Mouse (Mus musculus) gastrocnemius, adult 8-10 months (tissue): ENCODE data around the gene Map3k9. TPM values are rescaled to one million over a fixed set of nuclear protein-coding genes. Genes with fewer than 3 reads are reported as not detected.

Experiments used
- DNase-seq, 2 experiments: peaks; one replicate each; pipeline ENCODE4 v3.0.0; 2022; ENCODE audit warnings: low spot score in 2 of 2
- total RNA-seq, 4 experiments: library from RNA; stranded (reverse); gene quantifications; 2 replicates each; pipeline ENCODE4 v1.2.4; 2022

Gene Map3k9
- total RNA-seq, 4 experiments from 2014 or later: 0.07 to 0.22 (median 0.12) TPM

DNA sequence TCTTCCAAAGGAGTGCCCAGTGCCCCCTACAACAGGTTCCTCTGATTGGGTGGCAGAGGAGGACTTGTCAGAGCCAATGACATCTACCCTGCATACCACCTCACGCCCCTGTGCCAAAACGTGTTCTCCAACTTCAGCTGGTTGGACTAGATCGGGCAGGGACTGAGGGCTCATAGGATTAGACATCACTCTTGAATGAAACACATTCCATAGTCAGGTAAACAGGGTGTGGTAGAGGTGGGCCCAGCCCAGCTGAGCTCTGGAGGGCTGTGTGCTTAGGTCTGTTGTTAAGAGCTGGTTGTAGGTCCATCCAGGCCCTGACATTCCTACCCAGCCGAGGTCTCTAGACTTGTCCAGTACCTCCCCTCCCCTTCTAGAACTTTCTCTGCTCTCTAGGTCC is 68.4 kb downstream of the Map3k9 start:
- no peak for DNase-seq

DNA sequence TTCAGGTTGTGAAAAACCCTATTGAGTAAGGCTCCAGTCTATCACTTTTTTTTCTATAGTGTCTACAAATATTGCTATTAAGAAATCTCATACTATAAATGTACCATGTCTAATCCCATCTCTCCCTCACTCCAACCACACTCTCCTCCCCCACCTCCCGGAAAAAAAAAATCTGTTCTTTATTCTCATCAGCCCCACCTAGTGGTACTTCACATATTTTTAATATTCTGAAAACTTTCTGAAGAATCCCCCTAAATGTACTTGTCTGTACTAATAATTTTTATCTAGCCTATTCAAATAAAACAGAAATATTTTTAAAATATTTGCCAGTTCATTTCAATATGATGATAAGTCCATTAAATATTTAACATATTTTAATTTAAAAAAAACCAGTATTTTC is 78.1 kb downstream of the Map3k9 start:
- DNase-seq: no peak

- DNase-seq: no peak
Measured at GRCm38 (mm10) chr12:81698011-81698410, 83.0 kb downstream of the Map3k9 start.

DNA sequence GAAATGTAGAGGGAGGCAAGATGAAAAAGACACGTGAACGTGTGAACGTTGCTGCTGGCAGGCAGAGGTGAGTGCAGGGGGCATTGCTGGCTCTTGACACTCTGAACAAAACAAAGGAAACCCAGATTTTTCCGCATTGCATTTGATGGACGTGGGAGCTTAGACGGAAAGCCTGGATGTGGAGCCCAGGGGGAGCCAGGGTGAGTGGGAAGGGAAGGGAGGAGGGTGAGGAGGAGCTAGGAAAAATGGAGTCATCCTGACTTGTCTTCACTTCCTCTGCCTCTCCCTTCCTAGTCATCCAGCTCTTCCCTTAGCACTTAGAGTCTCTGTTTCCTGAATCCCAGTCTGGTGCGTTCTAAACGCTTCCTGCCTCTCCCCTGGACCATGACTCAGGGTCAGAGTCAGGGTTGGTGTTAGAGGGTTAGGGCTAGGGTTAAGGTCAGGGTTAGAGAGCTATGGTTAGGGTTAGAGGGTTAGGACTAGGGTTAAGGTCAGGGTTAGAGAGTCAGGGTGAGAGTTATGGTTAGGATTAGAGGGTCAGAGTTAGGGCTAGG is 89.7 kb downstream of the Map3k9 start:
- no peak for DNase-seq

DNA sequence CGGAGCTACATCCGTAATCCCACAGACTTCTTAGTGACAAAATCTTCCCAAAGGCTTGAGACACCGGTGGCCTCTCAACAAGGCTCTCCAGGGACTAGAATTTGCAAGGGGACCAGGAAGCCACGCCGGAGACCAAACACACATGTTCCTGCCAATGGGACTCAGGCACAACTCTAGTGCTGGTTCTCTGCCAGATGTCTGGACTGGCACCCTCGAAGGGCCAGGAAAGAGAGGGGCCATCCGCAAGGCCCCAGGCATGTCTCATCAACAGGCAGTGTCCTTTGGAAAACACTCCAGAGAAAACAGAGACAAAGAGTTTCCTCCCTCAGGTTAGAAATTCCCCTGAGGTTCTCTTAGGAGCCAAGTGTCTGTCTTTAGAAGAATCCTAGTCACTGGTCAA is 90.2 kb downstream of the Map3k9 start:
- no peak for DNase-seq

GRCm38 (mm10) chr12:81690111-81690510 is 90.9 kb downstream of the Map3k9 start:
- DNase-seq: no peak

DNA sequence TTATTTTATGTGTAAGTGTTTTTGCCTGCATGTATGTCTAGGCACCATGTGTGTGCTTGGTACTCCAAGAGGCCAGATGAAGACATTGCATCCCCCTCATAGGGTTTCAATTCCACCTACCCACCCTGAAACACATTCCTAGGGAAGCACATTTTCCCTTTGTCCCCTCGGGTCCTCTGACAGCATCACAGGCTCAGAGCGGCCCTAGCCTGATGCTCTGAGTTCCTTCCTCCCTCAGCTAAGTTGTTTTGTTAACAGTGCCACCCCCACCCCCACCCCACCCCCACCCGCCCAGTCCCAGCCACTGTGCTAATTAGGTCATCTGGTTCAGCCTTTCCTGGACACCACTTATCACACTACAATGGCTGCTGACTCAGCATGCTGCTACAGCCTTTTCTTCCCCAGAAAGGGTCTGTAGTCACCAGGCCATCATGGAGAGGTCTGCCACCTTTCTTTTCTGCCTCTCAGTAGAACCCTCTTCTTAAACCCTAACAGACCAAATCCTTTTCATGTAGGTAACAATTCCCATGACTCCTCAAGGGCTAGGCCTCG is 91.4 kb downstream of the Map3k9 start:
- no peak for DNase-seq

DNA sequence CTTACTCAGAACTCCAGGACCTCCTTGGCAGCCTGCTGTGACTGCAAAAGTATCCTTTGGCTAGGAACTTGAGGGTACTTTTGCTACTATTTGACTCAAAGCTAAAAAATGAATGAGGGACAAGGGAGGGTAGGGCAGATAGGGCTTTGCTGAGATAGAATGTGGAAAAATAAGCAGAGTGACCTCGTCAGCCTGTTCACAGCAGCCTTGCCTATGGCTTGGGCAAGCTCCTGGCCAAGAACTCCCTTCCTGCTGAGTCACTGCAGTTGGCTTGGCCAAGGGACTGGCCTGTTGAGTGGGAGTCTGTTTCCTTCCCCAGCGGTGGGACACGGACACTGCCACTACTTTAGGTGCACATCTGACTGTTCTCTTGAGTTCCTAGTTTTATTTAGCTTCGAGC is 92.4 kb downstream of the Map3k9 start:
- DNase-seq: no peak

DNA sequence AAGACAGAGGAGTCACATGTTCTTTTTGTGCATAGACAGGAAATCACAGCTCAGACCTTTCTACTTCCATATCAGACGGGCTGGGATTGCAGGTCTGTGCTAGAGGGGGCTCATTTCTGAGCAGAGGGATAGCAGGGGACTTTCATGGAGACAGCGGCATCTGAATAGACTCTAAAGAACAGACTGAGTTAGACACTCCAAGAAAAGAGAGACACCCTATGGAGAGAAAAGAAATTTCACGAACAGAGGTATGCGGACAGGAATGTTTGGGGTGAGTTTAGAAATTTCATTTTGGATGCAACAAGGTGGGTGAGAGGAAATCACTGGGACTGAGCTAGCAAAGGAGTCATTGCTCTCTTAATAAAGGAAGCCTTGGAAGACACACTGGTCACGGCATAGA is 93.1 kb downstream of the Map3k9 start:
- DNase-seq: no peak

GRCm38 (mm10) chr12:81686406-81687117 is 94.4 kb downstream of the Map3k9 start:
- DNase-seq: no peak

DNA sequence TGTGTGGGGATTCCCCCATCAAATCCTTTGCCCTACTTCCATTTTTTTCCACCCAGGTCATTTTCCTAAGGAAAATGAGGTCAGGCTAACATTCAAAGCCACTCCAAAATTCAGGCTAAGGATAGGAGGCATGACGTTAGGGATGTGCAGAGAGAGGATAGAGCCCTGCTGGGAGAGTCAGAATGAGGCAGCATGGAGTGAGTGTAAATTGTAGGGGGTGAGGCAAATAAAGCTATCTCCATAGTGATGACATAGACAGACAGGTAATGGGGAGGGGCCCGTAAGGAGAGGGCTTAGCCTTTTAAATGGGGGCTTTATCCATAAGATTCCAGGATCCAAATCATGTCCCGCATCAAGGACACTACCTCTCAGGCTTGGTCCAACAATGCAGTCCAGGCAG is 95.0 kb downstream of the Map3k9 start:
- DNase-seq: no peak

- no peak for DNase-seq
Measured at GRCm38 (mm10) chr12:81684096-81684495, 96.9 kb downstream of the Map3k9 start.

DNA sequence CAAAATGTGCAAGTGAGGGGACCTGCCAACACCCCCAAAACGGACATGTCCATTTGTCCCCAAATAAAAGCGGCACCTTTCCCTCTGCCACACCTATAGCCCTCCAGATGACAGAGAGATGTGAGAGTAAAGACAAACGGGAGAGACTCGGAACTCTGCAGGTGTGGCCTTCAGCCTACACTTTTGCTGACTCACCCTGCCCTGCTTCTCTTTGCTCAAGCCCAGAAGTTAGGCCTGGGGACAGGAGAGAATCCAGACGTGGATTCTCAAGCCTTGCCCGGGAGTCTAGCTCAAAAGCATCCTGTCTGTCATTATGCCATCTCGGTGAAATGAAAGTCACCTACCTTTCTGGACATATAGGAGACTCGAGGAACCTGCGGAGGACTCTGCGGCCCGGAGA is 97.6 kb downstream of the Map3k9 start:
- DNase-seq: no peak

DNA sequence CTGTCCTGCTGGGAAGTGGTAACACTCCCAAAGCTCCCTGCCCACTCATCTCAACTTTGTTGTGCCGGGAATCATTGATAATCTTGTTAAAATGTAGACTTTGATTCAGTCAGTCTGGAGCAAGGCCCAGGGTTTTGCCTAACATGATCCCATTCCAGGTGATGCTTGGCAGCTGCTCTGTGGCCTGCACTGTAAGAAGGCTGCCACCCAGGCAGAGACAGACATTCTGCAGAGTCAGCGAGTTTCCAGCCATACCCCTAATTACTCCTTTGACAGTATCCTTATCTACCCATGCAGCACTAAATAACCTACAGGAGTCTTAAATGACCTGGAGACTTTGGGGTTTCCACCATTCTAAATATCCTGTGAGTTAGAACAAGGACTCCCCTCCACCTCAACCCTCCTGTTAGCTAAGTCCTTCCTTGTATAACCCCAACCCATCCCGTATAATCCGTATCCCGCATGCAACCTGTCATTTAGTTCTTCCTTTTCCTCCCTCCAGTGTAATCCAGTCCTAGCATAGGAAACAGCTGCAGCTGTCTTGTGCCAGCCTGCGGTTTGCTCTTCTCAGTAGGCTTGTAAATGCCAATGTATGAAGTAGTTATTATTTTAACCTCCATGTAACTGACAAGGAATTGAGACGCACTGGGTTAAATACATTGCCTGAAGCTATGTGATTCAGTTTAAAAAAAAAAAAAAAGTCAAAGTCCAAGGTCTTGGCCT is 101.0 kb downstream of the Map3k9 start:
- no peak for DNase-seq

GRCm38 (mm10) chr12:81675557-81675956 is 105.4 kb downstream of the Map3k9 start:
- no peak for DNase-seq

Other genes starting within 250 kb of the Map3k9 start
- 10 to 100 TPM; 40.4 to 48.1 (median 43.4) TPM for gene Gm20498, start 248.3 kb downstream of the Map3k9 start, total RNA-seq
- gene Synj2bp, start 248.3 kb downstream of the Map3k9 start, total RNA-seq: 10 to 100 TPM; 38.4 to 48.6 (median 42.5) TPM
- gene Adam21, start 212.7 kb downstream of the Map3k9 start, total RNA-seq: under 1 TPM in 1 of 4 experiments, not detected in 3; 0.10 TPM
- gene Med6, start 186.2 kb downstream of the Map3k9 start, total RNA-seq: 10 to 100 TPM in 3 of 4 experiments, 1 to 10 TPM in 1; 9.6 to 14.5 (median 13.0) TPM
- 1 to 10 TPM; 4.3 to 6.0 (median 5.2) TPM for gene Ttc9, start 149.9 kb downstream of the Map3k9 start, total RNA-seq
- 10 to 100 TPM; 47.1 to 67.9 (median 59.7) TPM for gene Pcnx, start 78.8 kb upstream of the Map3k9 start, total RNA-seq